Mouse (Mus musculus) liver, adult 2 months (tissue): ENCODE results near the gene Cps1. TPM values are rescaled to one million over a fixed set of nuclear protein-coding genes. Genes with fewer than 3 reads are reported as not detected.

Experiments used
- DNase-seq: peaks from one replicate; pipeline ENCODE4 v3.0.0-alpha.2; 2011; ENCODE audit warnings: low read depth, low spot score; ENCODE audit errors: extremely low read depth
- H3K27ac ChIP-seq: fragments of 200-500 bp; replicated peaks from 2 replicates; pipeline ENCODE4 v1.5.1; 2012; ENCODE audit warnings: low read depth, mild to moderate bottlenecking, control low read depth, inconsistent platforms, low read length; ENCODE audit not compliant: insufficient read depth
- H3K27me3 ChIP-seq: fragments of 200-500 bp; 2 replicates; pipeline ENCODE4 v1.6.1; 2012; ENCODE audit warnings: mild to moderate bottlenecking, moderate library complexity, low read length, inconsistent platforms; ENCODE audit not compliant: control insufficient read depth, insufficient read depth
- H3K36me3 ChIP-seq: fragments of 200-500 bp; 2 replicates; pipeline ENCODE4 v1.6.1; 2012; ENCODE audit warnings: low read length, inconsistent platforms; ENCODE audit not compliant: control insufficient read depth, insufficient read depth
- H3K4me1 ChIP-seq: fragments of 200-500 bp; 2 replicates; pipeline ENCODE4 v1.6.1; 2011; ENCODE audit warnings: low read length; ENCODE audit not compliant: control insufficient read depth, insufficient read depth
- H3K4me3 ChIP-seq: fragments of 200-500 bp; 2 replicates; pipeline ENCODE4 v1.5.1; 2011; ENCODE audit warnings: low read depth, mild to moderate bottlenecking, control low read depth, low read length, moderate library complexity; ENCODE audit not compliant: insufficient read depth
- H3K79me2 ChIP-seq: fragments of 200-500 bp; 2 replicates; pipeline ENCODE4 v1.6.1; 2012; ENCODE audit warnings: inconsistent platforms, mild to moderate bottlenecking, low read length, moderate library complexity; ENCODE audit not compliant: control insufficient read depth, insufficient read depth
- H3K9ac ChIP-seq: fragments of 200-500 bp; 2 replicates; pipeline ENCODE4 v1.6.1; 2012; ENCODE audit warnings: low read depth, mild to moderate bottlenecking, control low read depth, inconsistent platforms, low read length
- CTCF ChIP-seq: fragments of 200-500 bp; IDR thresholded peaks from 2 replicates; pipeline ENCODE4 v1.5.1; 2011; ENCODE audit warnings: low read depth, low read length, control low read depth
- POLR2A ChIP-seq: fragments of 200-500 bp; IDR thresholded peaks from 2 replicates; pipeline ENCODE4 v1.6.1; 2011; ENCODE audit warnings: low read length, control low read depth; ENCODE audit not compliant: insufficient read depth; ENCODE audit errors: extremely low read depth
- WGBS: fragments of 180-500 bp; shearing (Covaris S2); methylation state at CpG from one replicate; pipeline ENCODE4 v1.1.7; 2018; 5-methylcytosine and 5-hydroxymethylcytosine counted together
- polyA plus RNA-seq: library from polyadenylated mRNA; depleted of rRNA; stranded (reverse); fragments of >200 nt; gene quantifications from 2 replicates; pipeline ENCODE4 v1.2.3, GENCODE M21; 2012
- total RNA-seq: library from RNA; depleted of rRNA; stranded (reverse); fragments of >200 nt; gene quantifications from 2 replicates; pipeline ENCODE4 v1.2.3, GENCODE M21; 2014

Gene Cps1
- total and polyA plus RNA-seq, 2 experiments = 745 to 3,653 TPM

DNA sequence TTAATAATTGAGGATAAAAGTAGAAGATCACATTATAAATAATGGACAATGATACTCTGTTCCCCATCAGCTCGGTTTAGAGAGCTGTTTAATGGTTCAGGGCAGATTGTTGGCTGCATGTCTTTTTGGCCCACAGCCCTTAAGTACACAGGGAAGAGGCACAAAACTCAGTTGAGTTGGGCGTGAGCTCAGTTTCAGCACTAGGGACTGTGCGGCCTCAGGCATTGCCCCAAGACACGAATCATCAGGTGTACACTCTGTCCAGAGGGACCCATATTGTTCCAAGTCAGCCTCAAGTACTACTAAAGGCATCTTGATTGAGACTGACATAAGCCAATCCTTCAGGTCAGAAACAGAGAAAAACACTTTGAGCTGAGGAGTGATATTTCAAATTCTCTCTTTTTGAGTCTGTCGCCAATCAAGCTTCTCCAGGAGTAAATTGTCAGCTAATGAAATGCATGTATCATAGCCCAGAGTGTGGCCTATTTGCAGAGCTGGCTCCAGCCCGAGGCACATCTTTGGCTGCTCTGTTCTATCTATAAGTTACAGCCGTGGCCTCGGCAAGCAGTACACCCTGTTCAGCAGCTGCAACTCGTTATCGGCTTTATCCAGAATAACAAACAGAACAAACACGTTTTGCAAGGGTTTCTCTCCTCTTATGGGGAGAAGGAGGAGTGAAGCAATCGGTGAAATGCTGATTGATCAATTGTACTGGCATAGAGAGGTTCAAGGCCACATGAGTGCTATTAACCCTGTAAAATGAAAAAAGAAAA is 19.2 kb upstream of the Cps1 start:
- no peak overlapping the region for H3K4me3 ChIP-seq
- H3K9ac ChIP-seq = peak overlapping the region; percentile 21; the same call in 1 of the 2 replicates
- WGBS = 18% methylated on average over 12 of the region's 12 CpGs
- H3K27me3 ChIP-seq = no peaks in the 10 kb centered on the region
- peak overlapping the region; percentile 85 for H3K27ac ChIP-seq
- H3K79me2 ChIP-seq = no peaks in the 10 kb centered on the region
- peak; percentile 98 for DNase-seq
- TF ChIP-seq POLR2A (no peak), CTCF (no peak)
- H3K4me1 ChIP-seq = peaks cover 16% of the 10 kb centered on the region
- H3K36me3 ChIP-seq = no peaks in the 10 kb centered on the region

DNA sequence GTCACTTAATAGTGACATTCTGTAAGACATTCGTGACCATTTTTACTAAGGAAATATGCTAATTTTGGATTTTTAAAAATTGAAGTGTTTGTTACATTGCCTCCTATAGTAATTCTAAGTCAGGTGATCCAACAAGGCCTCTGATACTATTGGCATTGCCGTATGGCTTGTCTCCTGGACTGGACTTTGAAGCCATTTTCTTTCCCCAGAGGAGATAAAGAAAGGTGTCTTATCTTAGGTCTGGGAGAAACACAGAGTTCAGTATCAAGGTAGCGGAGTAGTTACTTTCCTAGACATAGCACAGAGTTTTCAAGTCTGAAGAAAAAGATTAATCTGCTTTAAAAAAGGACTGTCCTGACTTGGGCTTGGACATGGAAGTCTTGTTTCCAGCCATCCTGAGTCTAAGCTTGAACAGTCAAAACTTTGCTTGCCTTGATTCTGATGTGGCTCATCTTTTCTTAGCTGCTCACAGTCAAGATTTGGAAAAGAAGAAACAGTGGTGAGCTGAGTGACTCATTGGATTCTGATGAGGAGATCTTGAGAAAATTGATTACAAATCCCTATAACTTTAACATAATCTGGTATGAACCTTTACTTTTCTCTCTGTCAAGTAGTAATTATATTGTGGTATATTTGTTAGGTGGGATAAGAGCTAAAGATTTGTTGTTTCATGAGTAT is 11.1 kb upstream of the Cps1 start:
- TF ChIP-seq POLR2A (no peak), CTCF (no peak)
- H3K36me3 ChIP-seq = no peaks in the 10 kb centered on the region
- no peaks in the 10 kb centered on the region for H3K27me3 ChIP-seq
- no peak overlapping the region for H3K4me3 ChIP-seq
- H3K27ac ChIP-seq = 0 out of 2 replicates have a peak overlapping the region, but pooled peaks have one; percentile 29
- WGBS = 67% methylated on average over 3 of the region's 3 CpGs
- peaks cover 6% of the 10 kb centered on the region for H3K4me1 ChIP-seq
- no peak overlapping the region for H3K9ac ChIP-seq
- no peaks in the 10 kb centered on the region for H3K79me2 ChIP-seq
- no peak for DNase-seq

DNA sequence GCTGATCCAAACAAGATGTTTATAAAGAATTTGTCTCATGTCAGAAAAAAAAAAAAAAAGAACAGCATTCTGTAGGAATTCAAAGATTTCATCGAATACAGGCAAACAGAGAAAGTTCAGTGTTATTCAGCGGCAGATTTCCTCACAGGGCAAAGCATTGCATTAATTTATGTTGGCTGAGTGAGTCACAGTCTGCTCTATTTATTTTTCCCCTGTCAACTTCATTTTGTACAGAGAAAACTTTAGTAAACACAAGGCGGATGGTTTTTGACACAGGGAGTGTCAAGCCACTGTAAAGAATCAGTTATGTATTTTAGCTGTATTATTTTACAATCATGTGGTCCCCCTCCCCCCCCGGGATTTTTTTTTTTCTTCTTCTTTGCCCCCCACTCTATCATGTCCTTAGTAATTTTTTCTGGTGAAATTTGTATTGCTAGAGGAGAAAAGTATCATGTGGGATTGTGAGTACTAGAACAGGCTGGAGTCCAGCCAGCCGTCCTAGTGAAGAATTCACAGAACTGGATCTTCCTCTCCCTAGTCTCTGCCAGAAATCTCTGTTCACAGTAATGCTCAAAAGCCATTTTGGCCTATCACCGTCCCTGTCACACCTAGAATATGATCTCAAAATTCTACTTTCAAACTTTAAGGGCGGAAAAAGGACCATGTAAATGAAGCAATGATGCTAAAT is 9.3 kb upstream of the Cps1 start:
- peaks cover 6% of the 10 kb centered on the region for H3K4me1 ChIP-seq
- H3K9ac ChIP-seq = no peak overlapping the region
- DNase-seq = peak; percentile 95
- no peak for TF ChIP-seq CTCF
- no peak for TF ChIP-seq POLR2A
- H3K27ac ChIP-seq = peak overlapping the region; percentile 67
- WGBS = 24% methylated on average over 7 of the region's 7 CpGs
- H3K4me3 ChIP-seq = no peak overlapping the region; the same call in 1 of the 2 replicates
- H3K36me3 ChIP-seq = no peaks in the 10 kb centered on the region
- no peaks in the 10 kb centered on the region for H3K79me2 ChIP-seq
- H3K27me3 ChIP-seq = no peaks in the 10 kb centered on the region

DNA sequence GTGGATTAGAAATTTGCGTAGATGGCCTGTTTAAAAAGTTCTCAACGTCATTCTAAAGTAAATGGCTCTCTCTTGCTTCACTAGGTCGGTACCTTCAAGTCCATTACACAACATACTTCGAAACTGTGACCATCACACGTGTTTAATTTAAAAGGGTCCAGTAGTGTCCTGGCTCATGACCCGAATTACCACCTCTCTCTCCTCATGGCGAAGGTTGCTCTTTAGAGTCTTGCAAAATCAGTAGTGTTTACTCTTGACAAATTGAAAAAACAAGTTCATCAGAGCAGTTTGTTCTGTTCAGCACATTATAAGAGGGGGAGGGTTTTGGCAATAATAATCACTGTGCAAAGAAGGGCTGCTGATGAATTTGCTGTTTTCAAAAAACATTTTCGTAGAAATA is 6.3 kb upstream of the Cps1 start:
- Histone ChIP-seq H3K4me1 (peaks cover 6% of the 10 kb centered on the region), H3K27me3 (no peaks in the 10 kb centered on the region), H3K9ac (no peak overlapping the region), H3K36me3 (no peaks in the 10 kb centered on the region), H3K79me2 (no peaks in the 10 kb centered on the region), H3K27ac (peak overlapping the region; percentile 100; the same call in 1 of the 2 replicates), H3K4me3 (no peak overlapping the region)
- DNase-seq = peak; percentile 100
- 12% methylated on average over 8 of the region's 8 CpGs for WGBS
- TF ChIP-seq POLR2A (no peak), CTCF (no peak)

DNA sequence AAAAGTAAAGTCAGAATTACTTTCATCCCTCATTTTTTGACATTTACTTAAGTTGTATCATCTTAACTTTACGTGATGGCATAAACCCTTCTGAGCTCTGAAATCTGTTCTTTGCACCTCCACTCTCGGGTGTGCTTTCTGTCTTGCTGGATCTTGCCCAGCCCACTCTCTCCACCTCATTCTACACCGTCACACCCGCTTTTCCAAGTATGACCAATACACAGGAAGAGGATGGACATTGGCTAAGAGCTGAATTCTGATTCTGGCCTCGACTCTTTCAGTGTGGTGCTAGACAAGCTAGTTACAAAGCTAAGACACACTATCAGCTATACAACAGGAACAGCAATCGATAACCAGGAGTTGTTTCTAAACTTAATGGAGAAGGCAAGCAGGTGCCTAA is 5.0 kb upstream of the Cps1 start:
- peaks cover 3% of the 10 kb centered on the region for H3K79me2 ChIP-seq
- H3K27ac ChIP-seq = peak overlapping the region; percentile 26; the same call in 1 of the 2 replicates
- H3K27me3 ChIP-seq = no peaks in the 10 kb centered on the region
- TF ChIP-seq POLR2A = no peak
- no peak for TF ChIP-seq CTCF
- H3K4me1 ChIP-seq = peaks cover 7% of the 10 kb centered on the region
- H3K4me3 ChIP-seq = peak overlapping the region; percentile 35; the same call in 1 of the 2 replicates
- peak; percentile 94 for DNase-seq
- WGBS = 22% methylated on average over 6 of the region's 6 CpGs
- H3K36me3 ChIP-seq = no peaks in the 10 kb centered on the region
- H3K9ac ChIP-seq = no peak overlapping the region
